ENCODE assay signal across 8 mouse cellular contexts in genomic region chr12:24642370-24642802, GRCm38 (mm10). TPM values are rescaled to one million over a fixed set of nuclear protein-coding genes. Genes with fewer than 3 reads are reported as not detected.
DNase-seq lines count a peak whose midpoint lies in the region; ATAC-seq and TF ChIP-seq lines count a peak whose summit lies in the region.

No protein-coding gene starts in this region.

- whole genome bisulfite sequencing in hindbrain, embryonic 15.5 days = 55% methylated on average over 4 of the region's 4 CpGs
- 79% methylated on average over 4 of the region's 4 CpGs for WGBS in hindbrain, embryonic 11.5 days

- ATAC-seq in hindbrain, embryonic 15.5 days (ENCODE audit: low FRiP score, low read depth) = peak; percentile 92
- no peak for ATAC-seq in hindbrain, embryonic 11.5 days (ENCODE audit: low FRiP score)

- no peaks in the 10 kb centered on the region for H3K36me3 ChIP-seq in hindbrain, embryonic 15.5 days
- no peaks in the 10 kb centered on the region for H3K36me3 ChIP-seq in hindbrain, embryonic 11.5 days (ENCODE audit: control insufficient read depth, insufficient read depth, low read length)

- no peaks in the 10 kb centered on the region for H3K27me3 ChIP-seq in hindbrain, embryonic 15.5 days
- H3K27me3 ChIP-seq in hindbrain, embryonic 11.5 days (ENCODE audit: control insufficient read depth, insufficient read depth, low read length) = no peaks in the 10 kb centered on the region

- no peak overlapping the region for H3K4me2 ChIP-seq in hindbrain, embryonic 15.5 days
- no peak overlapping the region for H3K4me2 ChIP-seq in hindbrain, embryonic 11.5 days (replicated peaks; ENCODE audit: low read depth, low read length)

- no peak for DNase-seq in hindbrain, embryonic 11.5 days (ENCODE audit: low spot score)
- peak; percentile 92 for DNase-seq in brain, embryonic 14.5 days (ENCODE audit: low read depth)
- peak; percentile 9 to 51 for DNase-seq in frontal cortex, postnatal 25 days (ENCODE audit: low spot score in 2 of 2)
- peak; percentile 90 to 95 for DNase-seq in kidney, postnatal 25 days
- peak; percentile 55 for DNase-seq in lung, postnatal 25 days (ENCODE audit: low spot score)
- peak; percentile 45 for DNase-seq in testis, postnatal 14 days (ENCODE audit: low spot score)
- DNase-seq in spleen, postnatal 4 days (ENCODE audit: low spot score in 2 of 2) = no peak

- no peak overlapping the region for H3K9ac ChIP-seq in hindbrain, embryonic 15.5 days
- H3K9ac ChIP-seq in hindbrain, embryonic 11.5 days (ENCODE audit: low read depth, low read length) = no peak overlapping the region

- H3K4me1 ChIP-seq in hindbrain, embryonic 15.5 days (replicated peaks) = peaks cover 12% of the 10 kb centered on the region
- H3K4me1 ChIP-seq in hindbrain, embryonic 11.5 days (replicated peaks; ENCODE audit: control insufficient read depth, insufficient read depth, low read length) = no peaks in the 10 kb centered on the region

- TF ChIP-seq CTCF in brain, embryonic 14.5 days (IDR thresholded peaks at IDR 0.05; ENCODE audit: borderline replicate concordance, extremely low read depth, insufficient read depth, insufficient read length) = no peak

- H3K9me3 ChIP-seq in hindbrain, embryonic 15.5 days = no peaks in the 10 kb centered on the region
- no peaks in the 10 kb centered on the region for H3K9me3 ChIP-seq in hindbrain, embryonic 11.5 days (ENCODE audit: control insufficient read depth, low read length)

- H3K4me3 ChIP-seq in hindbrain, embryonic 15.5 days = no peak overlapping the region
- no peak overlapping the region for H3K4me3 ChIP-seq in hindbrain, embryonic 11.5 days (ENCODE audit: low read depth, low read length)

- peak overlapping the region; percentile 52 for H3K27ac ChIP-seq in hindbrain, embryonic 15.5 days (replicated peaks)
- H3K27ac ChIP-seq in hindbrain, embryonic 11.5 days (ENCODE audit: low read depth, low read length) = no peak overlapping the region

- TF ChIP-seq POLR2A in brain, embryonic 14.5 days (IDR thresholded peaks at IDR 0.05; ENCODE audit: borderline replicate concordance, extremely low read depth, insufficient read depth, insufficient read length, poor library complexity, severe bottlenecking) = no peak

RNA-seq across cellular contexts. Expression of gene Klf11, which starts 8.7 kb away (rescaled TPM):
- 14.3 TPM in 2 replicates for polyA plus RNA-seq in hindbrain, embryonic 15.5 days (2015; fragmentation: Nextera tagmentation; extraction: Ambion mirVana)
- 12.5 and 14.3 TPM in 2 replicates for polyA plus RNA-seq in hindbrain, embryonic 11.5 days (2014; fragmentation: Nextera tagmentation; extraction: Ambion mirVana)
- 15.1 and 19.6 TPM in 2 replicates for polyA plus RNA-seq in brain, embryonic 14.5 days (2012; rRNA removed)

RNA-seq across cellular contexts. Expression of gene Cys1, which starts 39.2 kb away (rescaled TPM):
- polyA plus RNA-seq in hindbrain, embryonic 15.5 days (2015; fragmentation: Nextera tagmentation; extraction: Ambion mirVana) = 1.3 and 1.6 TPM in 2 replicates
- polyA plus RNA-seq in hindbrain, embryonic 11.5 days (2014; fragmentation: Nextera tagmentation; extraction: Ambion mirVana) = 0.88 and 1.2 TPM in 2 replicates
- 1.5 and 2.2 TPM in 2 replicates for polyA plus RNA-seq in brain, embryonic 14.5 days (2012; rRNA removed)

Comparison
In these comparisons a context has a peak if more than half of its experiments do, and no peak if none do; other contexts are left out.
1. DNase-seq: peak in brain, embryonic 14.5 days (single experiment), frontal cortex, postnatal 25 days (2 of 2), kidney, postnatal 25 days (2 of 2), lung, postnatal 25 days (single experiment) and testis, postnatal 14 days (single experiment); none in hindbrain, embryonic 11.5 days (single experiment) and spleen, postnatal 4 days (0 of 2).